Mouse (Mus musculus) heart, embryonic 16.5 days (tissue): ENCODE results near the gene Aqp2. TPM values are rescaled to one million over a fixed set of nuclear protein-coding genes. Genes with fewer than 3 reads are reported as not detected.

Experiments used
- ATAC-seq: fragments of 200-750 bp; cut with Nextera tagmentation; replicated peaks from 2 replicates; pipeline ENCODE4 v1.8.0; 2017; ENCODE audit warnings: moderate number of reproducible peaks; ENCODE audit not compliant: insufficient read depth, low FRiP score; ENCODE audit errors: extremely low read depth
- H3K27ac ChIP-seq: fragments of 300-500 bp; sonication (generic); 2 replicates; pipeline ENCODE4 v1.5.1; 2014; ENCODE audit warnings: mild to moderate bottlenecking, low read length, control low read depth, moderate library complexity
- H3K27me3 ChIP-seq: fragments of 300-500 bp; sonication (generic); 2 replicates; pipeline ENCODE4 v1.6.1; 2014; ENCODE audit warnings: low read length, mixed read lengths; ENCODE audit not compliant: control insufficient read depth, insufficient read depth
- H3K36me3 ChIP-seq: fragments of 300-500 bp; sonication (generic); 2 replicates; pipeline ENCODE4 v1.6.1; 2014; ENCODE audit not compliant: control insufficient read depth, insufficient read depth
- H3K4me1 ChIP-seq: fragments of 300-500 bp; sonication (generic); 2 replicates; pipeline ENCODE4 v1.6.1; 2014; ENCODE audit warnings: low read length, mixed read lengths; ENCODE audit not compliant: control insufficient read depth, insufficient read depth
- H3K4me2 ChIP-seq: fragments of 300-500 bp; sonication (generic); 2 replicates; pipeline ENCODE4 v1.6.1; 2014; ENCODE audit warnings: low read depth, mild to moderate bottlenecking, control low read depth, low read length
- H3K4me3 ChIP-seq: fragments of 300-500 bp; sonication (generic); 2 replicates; pipeline ENCODE4 v1.5.1; 2014; ENCODE audit warnings: mild to moderate bottlenecking, control low read depth, low read length
- H3K9ac ChIP-seq: fragments of 300-500 bp; sonication (generic); 2 replicates; pipeline ENCODE4 v1.6.1; 2014; ENCODE audit warnings: low read length, control low read depth
- H3K9me3 ChIP-seq: fragments of 300-500 bp; sonication (generic); replicated peaks from 2 replicates; pipeline ENCODE4 v1.6.1; 2016; ENCODE audit warnings: low read length; ENCODE audit not compliant: control insufficient read depth
- WGBS: fragments of 180-500 bp; shearing (Covaris S2); extraction: QIAGEN DNeasy Blood & Tissue Kit; methylation state at CpG from one replicate; pipeline ENCODE4 v1.1.7; 2014; 5-methylcytosine and 5-hydroxymethylcytosine counted together
- polyA plus RNA-seq: library from polyadenylated mRNA; unstranded; fragments of >200 nt; fragmentation: Nextera tagmentation; extraction: Ambion mirVana; gene quantifications from 2 replicates; pipeline ENCODE4 v1.2.1, GENCODE M21; 2015

The Aqp2 gene
- polyA plus RNA-seq, 1 experiment from 2014 or later, result 0.09 TPM

- Histone ChIP-seq H3K27me3 (peaks cover 55% of the 10 kb centered on the region), H3K36me3 (no peaks in the 10 kb centered on the region), H3K4me3 (no peak overlapping the region), H3K9ac (no peak overlapping the region), H3K4me2 (no peak overlapping the region), H3K4me1 (0 out of 2 replicates have a peak, but pooled peaks cover 2% of the 10 kb centered on the region), H3K9me3 (no peaks in the 10 kb centered on the region), H3K27ac (no peak overlapping the region)
- 58% methylated on average over 8 of the region's 8 CpGs for WGBS
- no peak for ATAC-seq
Measured at GRCm38 (mm10) chr15:99597596-99597995, 18.7 kb downstream of the Aqp2 start.

- Histone ChIP-seq H3K9ac (no peak overlapping the region), H3K27ac (no peak overlapping the region), H3K4me2 (no peak overlapping the region), H3K36me3 (no peaks in the 10 kb centered on the region), H3K27me3 (peaks cover 36% of the 10 kb centered on the region), H3K4me1 (0 out of 2 replicates have a peak, but pooled peaks cover 4% of the 10 kb centered on the region), H3K4me3 (no peak overlapping the region), H3K9me3 (no peaks in the 10 kb centered on the region)
- WGBS, result 47% methylated on average over 17 of the region's 17 CpGs
- no peak for ATAC-seq
Measured at GRCm38 (mm10) chr15:99599245-99600070, 20.6 kb downstream of the Aqp2 start.

GRCm38 (mm10) chr15:99600986-99601822 is 22.3 kb downstream of the Aqp2 start, which contains the start of gene Aqp6:
Gene Aqp6, plus strand, starts transcription at chr15:99601400.
- Histone ChIP-seq H3K27me3 (peaks cover 25% of the 10 kb centered on the region), H3K4me3 (no peak within 1 kb of the TSS), H3K36me3 (no peaks in the 10 kb centered on the region), H3K27ac (no peak within 1 kb of the TSS), H3K9ac (no peak within 1 kb of the TSS), H3K4me1 (0 out of 2 replicates have a peak, but pooled peaks cover 3% of the 10 kb centered on the region), H3K4me2 (no peak within 1 kb of the TSS), H3K9me3 (no peaks in the 10 kb centered on the region)
- ATAC-seq, result no peak
- WGBS, result 65% methylated on average over 22 of the region's 22 CpGs

DNA sequence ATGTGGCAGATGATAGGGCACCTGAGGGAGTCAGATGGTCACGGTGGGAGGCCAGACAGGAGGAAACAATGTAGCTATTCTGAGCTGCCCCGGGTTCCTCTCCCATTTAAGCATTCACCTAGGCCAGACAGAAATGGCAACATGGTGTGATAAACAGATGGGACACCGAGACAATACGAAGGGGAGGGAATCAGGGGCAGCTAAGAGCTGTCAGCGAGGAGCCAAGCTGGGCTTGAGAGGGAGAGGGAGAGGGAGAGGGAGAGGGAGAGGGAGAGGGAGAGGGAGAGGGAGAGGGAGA is 22.9 kb downstream of the Aqp2 start:
- Histone ChIP-seq H3K9ac (no peak overlapping the region), H3K9me3 (no peaks in the 10 kb centered on the region), H3K4me1 (0 out of 2 replicates have a peak, but pooled peaks cover 2% of the 10 kb centered on the region), H3K27me3 (peaks cover 27% of the 10 kb centered on the region), H3K27ac (no peak overlapping the region), H3K4me3 (no peak overlapping the region), H3K4me2 (no peak overlapping the region), H3K36me3 (no peaks in the 10 kb centered on the region)
- ATAC-seq, result no peak
- WGBS, result 32% methylated on average over 5 of the region's 5 CpGs

- Histone ChIP-seq H3K36me3 (no peaks in the 10 kb centered on the region), H3K9me3 (no peaks in the 10 kb centered on the region), H3K27ac (no peak overlapping the region), H3K27me3 (peaks cover 25% of the 10 kb centered on the region), H3K9ac (no peak overlapping the region), H3K4me1 (0 out of 2 replicates have a peak, but pooled peaks cover 2% of the 10 kb centered on the region), H3K4me2 (no peak overlapping the region), H3K4me3 (no peak overlapping the region)
- no peak for ATAC-seq
- WGBS, result 71% methylated on average over 17 of the region's 17 CpGs
Measured at GRCm38 (mm10) chr15:99602206-99602820, 23.5 kb downstream of the Aqp2 start.

GRCm38 (mm10) chr15:99603216-99603615 is 24.4 kb downstream of the Aqp2 start:
- Histone ChIP-seq H3K9me3 (no peaks in the 10 kb centered on the region), H3K36me3 (no peaks in the 10 kb centered on the region), H3K9ac (no peak overlapping the region), H3K4me2 (no peak overlapping the region), H3K4me1 (0 out of 2 replicates have a peak, but pooled peaks cover 2% of the 10 kb centered on the region), H3K27me3 (peaks cover 20% of the 10 kb centered on the region), H3K4me3 (no peak overlapping the region), H3K27ac (no peak overlapping the region)
- ATAC-seq, result no peak
- WGBS, result 71% methylated on average over 7 of the region's 7 CpGs

DNA sequence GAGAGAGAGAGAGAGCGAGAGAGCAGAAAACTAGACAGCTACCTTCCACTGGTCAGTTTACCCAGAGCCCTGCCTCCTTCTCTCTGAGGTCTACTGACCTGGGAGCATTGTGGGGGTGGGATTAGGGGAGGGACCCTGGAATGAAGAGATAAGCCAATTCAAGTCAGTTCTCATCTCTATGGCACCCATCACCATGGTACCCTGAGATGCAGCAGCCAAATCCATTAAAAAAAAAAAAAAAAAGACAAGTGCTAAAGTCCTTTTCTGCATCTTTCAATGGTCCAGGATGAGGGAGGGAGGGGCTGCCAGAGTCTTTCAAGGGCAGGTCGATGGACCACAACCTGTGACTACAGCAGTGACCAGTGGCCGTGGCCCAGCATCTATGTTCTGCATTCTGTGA is 26.7 kb downstream of the Aqp2 start:
- Histone ChIP-seq H3K4me1 (0 out of 2 replicates have a peak, but pooled peaks cover 2% of the 10 kb centered on the region), H3K9ac (no peak overlapping the region), H3K36me3 (no peaks in the 10 kb centered on the region), H3K9me3 (no peaks in the 10 kb centered on the region), H3K4me3 (no peak overlapping the region), H3K4me2 (no peak overlapping the region), H3K27me3 (peaks cover 9% of the 10 kb centered on the region), H3K27ac (no peak overlapping the region)
- ATAC-seq, result no peak
- WGBS, result 73% methylated on average over 3 of the region's 3 CpGs

- ATAC-seq, result no peak
- 0 out of 2 replicates have a peak, but pooled peaks cover 2% of the 10 kb centered on the region for H3K4me1 ChIP-seq
Measured at GRCm38 (mm10) chr15:99606515-99606914, 27.7 kb downstream of the Aqp2 start.

More at GRCm38 (mm10) chr15:99606515-99606914, 27.7 kb downstream of the Aqp2 start:
- no peak overlapping the region for H3K4me3 ChIP-seq
- no peaks in the 10 kb centered on the region for H3K9me3 ChIP-seq
- no peaks in the 10 kb centered on the region for H3K36me3 ChIP-seq
- 29% methylated on average over 5 of the region's 5 CpGs for WGBS
- H3K9ac ChIP-seq, result no peak overlapping the region
- no peak overlapping the region for H3K27ac ChIP-seq
- H3K27me3 ChIP-seq, result 0 out of 2 replicates have a peak, but pooled peaks cover 5% of the 10 kb centered on the region
- H3K4me2 ChIP-seq, result no peak overlapping the region
